Mouse (Mus musculus) hindlimb bud, embryonic 11.5 days (tissue): ENCODE results near the gene Dynlt1f.
"Not testable (repeated sequence)": the region's sequence is repeated elsewhere in the genome, so short reads cannot be mapped to it uniquely, and the experiment has no call there.

ENCODE experiments used
- DNase-seq: peaks from one replicate; pipeline ENCODE4 v3.0.0-alpha.2; 2012; ENCODE audit warnings: low read depth, low spot score; ENCODE audit errors: extremely low spot score

The Dynlt1f gene

DNA sequence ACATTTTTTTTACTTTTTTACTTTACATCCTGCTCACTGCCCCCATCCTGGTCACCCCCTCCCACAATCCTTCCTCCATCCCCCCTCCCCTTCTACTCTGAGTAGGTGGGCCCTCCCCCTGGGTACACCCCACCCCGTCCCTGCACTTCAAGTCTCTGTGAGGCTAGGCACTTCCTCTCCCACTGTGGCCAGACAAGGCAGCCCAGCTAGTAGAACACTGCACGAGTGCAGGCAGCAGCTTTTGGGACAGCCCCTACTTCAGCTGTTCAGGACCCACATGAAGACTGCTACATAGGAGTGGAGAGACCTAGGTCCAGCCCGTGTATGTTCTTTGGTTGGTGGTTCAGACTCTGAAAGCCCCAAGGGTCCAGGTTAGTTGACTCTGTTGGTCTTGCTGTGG lies 7.1 kb upstream of the Dynlt1f start:
- not testable (repeated sequence) for DNase-seq

DNA sequence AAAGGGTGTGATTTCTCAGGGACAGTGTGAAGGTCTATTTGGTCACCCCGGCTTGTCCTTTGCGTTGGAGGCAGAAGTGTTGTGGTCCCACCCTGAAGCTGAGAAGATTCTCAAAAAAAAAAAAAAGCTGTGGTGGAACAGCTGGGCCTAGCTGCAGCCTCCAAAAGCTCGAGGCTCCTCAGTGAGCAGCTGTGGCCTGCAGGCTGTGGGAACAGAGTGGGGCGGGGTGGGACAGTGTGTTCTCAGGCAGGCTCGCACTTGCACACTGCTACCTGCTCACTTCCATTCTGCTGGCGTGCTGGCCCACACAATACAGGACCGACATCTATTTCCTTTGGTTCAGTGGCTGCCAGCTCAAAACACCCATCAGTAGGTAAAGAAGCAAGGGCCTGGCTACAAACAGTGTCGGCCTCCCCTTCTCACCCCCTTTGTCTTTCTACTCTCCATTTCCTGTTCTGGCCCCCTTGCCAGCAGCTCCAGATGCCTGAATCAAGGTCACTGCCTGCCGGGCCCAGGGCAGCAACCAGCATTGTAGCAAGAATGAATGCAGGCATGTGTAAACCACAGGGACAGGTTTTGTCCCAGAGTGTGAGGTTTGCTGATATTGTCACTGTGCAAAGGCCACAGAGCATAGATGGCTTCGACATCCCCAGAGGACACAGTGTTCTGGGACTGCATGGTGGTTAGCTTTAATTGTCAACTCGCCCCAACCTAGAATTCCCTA lies 5.6 kb upstream of the Dynlt1f start:
- not testable (repeated sequence) for DNase-seq

DNA sequence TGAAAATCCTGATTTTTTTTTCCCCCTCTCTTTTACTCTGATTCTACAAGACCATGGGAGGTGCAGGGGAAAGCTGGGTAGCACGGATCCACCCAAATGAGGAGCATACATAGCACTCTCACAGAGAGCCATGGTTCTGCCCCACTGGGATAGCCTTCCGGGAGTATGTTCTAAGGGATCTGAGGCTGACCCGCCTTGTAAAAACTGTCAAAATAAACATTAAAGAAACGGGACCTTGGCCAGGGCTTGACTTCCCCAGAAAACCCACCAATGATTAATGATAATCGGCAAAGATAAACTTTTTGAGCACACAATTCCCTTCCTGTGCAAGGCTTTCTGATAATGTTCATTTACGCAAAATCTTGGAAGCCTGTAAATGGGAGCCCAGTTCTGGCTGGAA lies 4.9 kb upstream of the Dynlt1f start:
- DNase-seq = not testable (repeated sequence)

DNA sequence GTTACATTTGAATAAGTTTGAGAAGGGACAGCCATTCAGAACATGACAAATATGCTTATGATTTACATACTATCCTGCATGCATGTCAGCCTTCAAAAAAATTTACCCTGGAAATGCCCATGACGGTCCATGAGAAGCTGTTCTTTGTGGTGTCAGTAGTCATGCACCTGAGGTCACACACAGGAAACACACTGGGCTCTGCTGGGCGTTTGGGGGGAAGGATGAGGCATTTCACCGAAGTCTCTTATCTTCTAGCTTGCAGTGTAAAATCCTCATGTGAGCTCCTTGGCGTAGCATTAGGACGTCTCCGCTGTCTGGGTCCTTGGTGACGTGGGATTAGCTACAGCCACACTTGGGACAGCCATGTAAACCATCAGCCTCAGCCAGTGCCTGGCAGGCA lies 3.1 kb upstream of the Dynlt1f start, which contains the start of gene Sytl3:
Sytl3 (plus strand) TSS at position 293 of the 400 bp plus-strand sequence.
- not testable (repeated sequence) for DNase-seq

DNA sequence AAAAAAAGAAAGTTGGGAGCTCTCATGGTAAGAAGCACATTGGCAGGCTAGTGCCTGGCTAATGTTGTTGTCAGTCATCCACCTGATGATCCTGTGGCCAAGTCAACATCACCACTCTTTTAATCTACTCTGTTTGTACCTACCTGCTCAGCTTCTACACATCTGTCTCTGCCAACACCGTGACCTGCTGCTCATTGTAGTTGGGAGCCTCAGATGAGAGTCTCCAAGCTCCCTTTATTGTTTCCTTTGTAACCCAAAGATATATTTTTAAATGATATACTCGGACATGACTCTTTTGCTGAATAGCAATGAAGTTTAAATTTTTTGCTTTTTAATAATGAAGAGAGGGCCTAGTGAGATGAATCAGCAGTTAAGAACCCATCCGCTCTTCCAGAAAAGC lies 771 bp upstream of the Dynlt1f start:
- DNase-seq = not testable (repeated sequence)

DNA sequence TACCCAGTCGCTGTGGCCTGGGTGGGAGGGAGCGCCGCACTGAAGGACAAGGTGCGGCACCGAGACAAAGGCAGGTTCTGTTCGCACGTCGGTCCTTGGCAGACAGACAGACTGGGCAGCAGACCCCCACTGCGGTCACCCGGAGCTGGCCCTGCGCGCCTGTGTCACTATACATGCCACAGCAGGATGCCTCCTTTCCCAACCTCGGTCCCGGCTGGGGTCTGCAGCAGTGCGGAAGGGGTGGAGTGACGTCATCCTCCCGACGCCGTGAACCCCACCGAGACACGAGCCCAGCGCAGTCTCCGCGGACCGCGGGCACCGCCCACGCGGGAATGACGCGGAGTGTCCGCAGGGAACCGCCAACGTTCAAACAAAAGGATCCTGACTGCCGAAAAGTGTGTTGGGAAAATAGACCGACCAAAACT lies 601 bp downstream of the Dynlt1f start:
- DNase-seq = peak; percentile 47

DNA sequence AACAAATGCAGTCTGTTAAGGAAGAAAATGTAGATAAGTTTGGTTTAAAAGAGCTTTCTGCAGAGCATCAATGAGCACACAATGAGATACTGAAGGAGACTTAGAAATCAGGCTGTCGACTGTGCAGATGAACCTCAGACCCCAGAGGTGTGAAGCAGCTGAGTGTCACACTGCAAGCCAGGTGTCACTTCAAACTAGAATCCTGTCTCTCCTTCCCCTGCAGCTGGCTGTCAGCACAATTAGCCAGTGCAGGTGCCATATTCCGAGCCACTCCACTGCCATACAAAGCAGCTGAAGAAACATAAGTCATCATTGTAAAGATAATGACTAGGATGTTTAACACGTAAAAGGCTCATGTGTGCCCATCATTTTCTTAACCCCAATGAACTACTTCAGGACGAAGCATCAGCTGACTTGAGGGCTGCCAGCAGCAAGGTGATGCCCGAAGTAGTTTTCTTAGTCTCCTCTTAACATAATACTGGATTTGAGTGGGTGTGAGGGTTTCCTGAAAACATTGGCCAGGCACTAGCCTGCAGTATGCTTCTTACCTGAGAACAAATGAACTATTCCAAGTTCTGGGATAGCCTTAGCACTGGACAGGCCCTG lies 2.3 kb downstream of the Dynlt1f start:
- not testable (repeated sequence) for DNase-seq

DNA sequence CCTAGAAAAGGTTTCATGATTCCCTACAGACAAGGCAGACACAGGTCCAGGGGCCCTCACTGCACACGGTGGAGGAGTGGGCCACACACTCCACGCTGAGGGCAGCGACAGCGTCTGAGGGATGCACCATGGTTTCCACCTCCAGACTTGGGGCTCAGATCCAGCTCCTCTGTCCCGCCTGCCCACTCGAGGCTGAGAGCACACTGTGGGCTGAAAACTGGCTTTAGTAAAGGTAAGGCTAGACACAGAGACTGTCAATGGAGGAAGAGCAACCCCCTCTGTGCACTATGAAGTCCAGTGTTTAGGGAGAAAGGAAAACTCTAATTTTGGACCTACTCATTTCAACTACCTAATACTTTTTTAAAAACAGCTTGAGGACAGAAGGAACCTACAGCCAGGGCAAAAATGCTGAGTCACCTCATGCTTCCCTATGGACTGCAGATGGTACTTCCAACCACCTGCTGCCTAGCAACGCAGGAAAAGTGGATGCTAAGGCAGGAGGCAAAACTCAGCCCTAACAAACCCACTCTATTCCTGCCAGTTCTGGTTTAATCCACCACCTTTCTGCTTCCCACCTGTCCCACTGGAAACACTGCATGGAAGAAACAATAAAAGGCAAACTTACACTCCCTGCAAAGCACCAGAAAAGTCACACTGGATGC lies 4.7 kb downstream of the Dynlt1f start:
- not testable (repeated sequence) for DNase-seq

DNA sequence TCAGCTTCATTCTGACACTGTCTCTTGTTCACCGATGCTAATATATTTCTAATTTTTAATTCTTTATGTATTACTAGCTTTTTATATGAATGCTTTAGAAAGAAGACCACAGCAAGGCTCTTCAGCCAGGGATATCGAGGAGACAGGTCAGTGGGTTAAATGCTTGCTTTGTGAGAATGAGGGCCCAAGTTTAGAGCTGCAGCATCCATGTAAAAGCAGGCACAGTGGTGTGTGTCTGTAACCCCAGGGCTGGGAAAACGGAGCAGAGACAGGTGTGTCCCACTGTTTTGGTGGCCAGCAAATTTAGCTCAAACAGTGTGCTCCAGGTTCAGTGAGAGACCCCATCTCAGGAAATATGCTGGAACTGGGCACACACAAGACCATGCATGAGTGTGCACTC lies 8.2 kb downstream of the Dynlt1f start:
- not testable (repeated sequence) for DNase-seq

DNA sequence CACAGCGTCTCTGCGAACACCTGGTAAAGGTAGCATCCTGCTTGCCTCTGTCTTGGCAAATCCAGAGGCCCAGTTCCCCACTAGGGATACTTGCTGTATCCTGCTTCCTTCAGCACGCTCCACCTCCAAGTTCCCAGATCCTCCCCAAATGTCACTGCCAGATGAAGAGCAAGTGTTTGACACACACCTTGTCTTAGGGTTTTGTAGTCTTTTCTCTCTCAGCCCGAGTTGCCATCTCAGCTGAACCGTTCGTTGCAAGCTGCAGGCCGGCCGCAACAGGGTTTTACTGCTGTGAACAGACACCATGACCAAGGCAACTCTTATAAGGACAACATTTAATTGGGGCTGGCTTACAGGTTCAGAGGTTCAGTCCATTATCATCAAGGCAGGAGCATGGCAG lies 8.9 kb downstream of the Dynlt1f start:
- not testable (repeated sequence) for DNase-seq

DNA sequence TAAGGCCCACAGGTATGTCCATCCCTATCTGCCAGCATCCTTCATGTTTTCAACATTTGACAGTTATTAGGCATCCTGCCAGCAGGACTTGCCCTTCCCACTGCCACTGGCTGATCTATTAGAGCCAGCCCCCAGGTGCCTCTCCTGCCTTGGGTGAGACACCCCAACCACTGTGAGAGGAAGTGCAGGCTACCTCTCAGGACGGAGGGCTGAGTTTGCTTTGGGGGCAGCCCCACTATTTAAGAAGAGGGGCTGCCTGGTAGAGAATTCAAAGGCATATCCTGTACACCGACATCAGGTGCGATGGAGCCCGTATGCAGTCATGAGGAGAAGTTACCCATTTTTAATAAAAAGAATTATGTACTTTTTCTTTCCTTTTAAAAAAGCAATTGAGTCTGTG lies 10.0 kb downstream of the Dynlt1f start:
- DNase-seq = not testable (repeated sequence)

DNA sequence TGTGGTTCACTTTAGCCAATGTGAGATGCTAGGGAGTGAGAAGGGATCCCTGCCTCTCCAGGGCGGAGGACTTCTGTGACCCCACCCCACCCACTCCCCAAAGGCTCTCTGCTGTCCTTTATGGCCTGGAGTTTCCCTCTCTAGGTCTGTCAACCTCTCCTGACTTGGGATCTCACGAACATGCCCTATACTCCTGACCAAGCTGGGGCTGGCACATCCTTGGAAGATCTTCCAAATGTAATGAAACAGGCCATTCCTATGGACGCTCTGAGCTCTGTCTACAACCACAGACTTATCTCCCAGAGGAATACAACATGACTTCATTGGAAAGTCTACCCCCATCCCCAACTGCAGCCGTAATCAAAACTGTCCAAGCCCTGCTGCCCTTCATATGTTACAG lies 11.0 kb downstream of the Dynlt1f start:
- DNase-seq = not testable (repeated sequence)

DNA sequence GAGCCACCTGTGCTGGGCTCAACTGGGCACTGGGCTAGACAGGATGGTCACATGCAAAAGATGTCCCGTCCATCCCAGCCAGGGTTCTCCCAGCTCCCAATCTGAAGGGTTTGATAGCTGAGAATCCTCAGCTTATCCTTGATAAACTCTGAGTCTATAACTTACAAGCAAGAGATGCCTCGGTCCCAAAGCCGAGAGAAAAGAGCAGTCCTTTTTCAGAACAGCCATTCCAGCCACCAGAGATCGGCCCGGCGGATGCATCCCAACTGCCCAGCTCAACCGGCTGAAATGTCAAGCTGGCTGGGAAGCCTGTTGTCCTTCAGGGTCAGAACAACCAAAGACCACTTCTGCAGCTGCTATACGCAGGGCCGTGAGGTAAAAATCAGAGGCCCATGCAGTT lies 11.5 kb downstream of the Dynlt1f start:
- not testable (repeated sequence) for DNase-seq

DNA sequence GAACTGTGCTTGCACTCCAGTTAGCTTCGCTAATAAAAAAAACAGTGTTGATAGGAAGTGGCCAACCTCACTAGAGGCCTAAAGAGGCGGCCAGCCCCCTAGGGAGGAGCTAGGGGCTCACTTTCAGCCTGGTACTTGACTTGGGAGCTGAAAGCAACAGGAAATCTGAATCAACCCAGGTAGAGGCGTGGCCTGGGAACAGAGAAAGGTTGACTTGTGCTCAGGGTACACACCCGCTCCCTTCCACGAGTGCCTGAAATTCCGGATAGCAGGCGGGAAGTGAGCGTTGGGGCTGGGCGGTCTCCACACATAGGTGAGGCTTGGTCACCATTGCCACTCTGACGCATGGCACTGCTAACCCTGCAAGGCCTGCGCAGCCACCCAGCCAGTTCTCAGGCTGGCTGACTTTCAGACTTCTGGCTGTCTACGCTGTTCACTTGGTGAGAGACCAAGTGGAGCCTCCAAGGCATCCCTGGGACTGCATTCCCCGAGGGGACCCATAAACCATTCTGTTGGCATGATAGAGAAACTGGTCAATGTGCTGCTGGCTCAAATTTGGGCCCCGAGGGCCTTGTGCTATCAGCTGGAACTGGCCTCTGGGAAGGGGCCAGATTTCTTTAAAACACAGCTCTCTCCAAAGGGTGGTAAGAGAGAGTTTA lies 14.8 kb downstream of the Dynlt1f start:
- not testable (repeated sequence) for DNase-seq

DNA sequence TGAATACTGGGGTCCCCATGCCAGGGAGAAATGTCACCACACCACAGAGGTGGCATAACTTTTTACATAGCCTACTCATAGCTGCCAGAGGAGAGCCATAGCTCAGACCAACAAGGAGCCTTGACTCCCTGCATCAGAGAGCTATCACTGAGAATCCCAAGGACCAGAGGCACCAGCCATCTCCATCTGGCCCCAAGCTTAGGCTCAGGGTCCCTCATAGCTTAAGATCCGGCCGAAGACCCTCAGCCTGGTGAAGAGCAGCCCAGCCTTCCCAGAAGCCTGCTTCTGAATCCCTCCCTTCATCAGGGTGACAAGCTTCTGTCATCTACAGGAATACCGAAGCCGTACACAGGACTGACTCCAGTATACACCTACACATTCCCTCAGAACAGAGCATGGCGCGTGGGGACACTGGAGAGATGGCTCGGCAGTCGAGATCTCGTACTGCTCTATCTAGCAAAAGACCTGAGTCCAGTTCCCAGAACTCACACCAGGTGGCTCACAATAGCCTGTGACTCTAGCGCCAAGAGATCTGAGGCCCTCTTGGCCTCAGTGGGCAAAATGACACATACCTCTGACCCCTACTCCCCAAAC lies 15.6 kb downstream of the Dynlt1f start:
- not testable (repeated sequence) for DNase-seq

DNA sequence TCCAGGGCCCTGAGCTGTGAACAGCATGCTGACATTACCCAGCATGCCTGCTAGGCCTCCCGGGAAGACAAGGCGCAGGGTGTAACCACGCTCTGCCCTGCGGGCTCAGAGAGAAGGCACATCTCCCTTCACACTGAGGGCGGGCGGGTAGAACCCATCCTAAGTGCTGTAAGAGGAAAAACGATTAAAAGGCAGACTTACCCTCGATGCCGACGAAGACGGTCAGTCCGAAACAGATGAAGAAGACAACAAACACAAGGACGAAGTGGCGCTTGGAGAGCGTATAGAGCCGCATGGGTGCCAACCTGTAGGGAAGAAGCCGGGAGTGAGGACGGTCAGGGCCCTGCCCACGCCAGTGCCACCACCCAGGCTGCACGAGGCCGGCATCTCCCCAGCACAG lies 16.2 kb downstream of the Dynlt1f start:
- DNase-seq = not testable (repeated sequence)

DNA sequence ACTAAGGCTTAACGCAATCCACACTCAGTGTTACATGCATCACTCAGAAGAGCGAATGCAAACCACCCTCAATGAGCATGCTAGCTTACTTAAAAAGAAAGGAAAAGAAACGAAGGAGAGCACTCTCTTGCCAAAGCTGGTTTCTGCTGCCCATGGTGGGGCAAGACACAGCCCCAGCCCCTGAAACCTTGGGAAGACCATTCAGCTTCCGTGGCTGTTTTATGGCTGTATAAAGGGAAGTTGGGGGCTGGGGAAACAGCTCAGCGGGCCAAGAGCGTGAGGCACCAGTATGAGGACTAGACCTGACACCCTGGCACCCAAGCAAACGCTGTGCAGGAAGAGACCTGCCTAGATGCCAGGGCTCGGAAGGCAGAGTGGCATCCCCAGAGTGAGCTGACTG lies 17.3 kb downstream of the Dynlt1f start:
- not testable (repeated sequence) for DNase-seq

DNA sequence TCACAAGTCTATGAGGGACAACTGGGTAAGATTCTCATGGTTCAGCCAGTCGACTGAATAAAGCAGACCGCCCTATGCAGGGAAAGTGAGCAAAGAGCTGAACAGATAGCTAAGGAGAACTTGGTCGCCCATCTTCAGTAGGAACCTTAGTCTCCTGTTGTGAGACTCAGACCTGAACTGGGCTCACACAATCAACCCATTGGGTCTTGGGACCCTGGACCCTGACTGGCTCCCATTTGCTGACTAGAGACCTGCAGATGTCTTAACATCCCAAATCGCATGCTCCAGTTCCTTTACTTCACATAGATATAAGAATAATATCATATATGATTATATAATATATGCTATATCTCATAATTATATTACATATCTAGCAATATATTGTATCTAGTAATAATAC lies 18.3 kb downstream of the Dynlt1f start:
- not testable (repeated sequence) for DNase-seq

DNA sequence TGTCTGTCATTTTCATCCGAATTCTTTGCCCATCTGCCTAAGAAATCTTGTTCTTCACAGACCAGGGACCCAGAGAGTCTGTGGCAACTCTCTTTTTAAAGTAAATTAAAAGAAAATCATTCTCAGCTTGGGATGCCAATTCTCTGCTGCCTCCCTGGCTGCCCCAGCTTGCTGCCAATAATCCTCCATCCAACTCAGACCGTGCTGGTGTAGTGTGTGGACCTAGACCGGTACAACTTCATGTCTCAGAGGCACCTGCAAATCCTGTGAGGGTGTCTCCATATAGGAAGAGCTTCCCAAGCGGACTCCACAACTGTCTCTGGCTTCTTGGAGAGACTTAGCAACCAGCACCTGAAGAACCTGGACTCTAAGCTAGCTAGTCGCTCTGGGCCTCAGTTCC lies 18.8 kb downstream of the Dynlt1f start:
- DNase-seq = no peak

DNA sequence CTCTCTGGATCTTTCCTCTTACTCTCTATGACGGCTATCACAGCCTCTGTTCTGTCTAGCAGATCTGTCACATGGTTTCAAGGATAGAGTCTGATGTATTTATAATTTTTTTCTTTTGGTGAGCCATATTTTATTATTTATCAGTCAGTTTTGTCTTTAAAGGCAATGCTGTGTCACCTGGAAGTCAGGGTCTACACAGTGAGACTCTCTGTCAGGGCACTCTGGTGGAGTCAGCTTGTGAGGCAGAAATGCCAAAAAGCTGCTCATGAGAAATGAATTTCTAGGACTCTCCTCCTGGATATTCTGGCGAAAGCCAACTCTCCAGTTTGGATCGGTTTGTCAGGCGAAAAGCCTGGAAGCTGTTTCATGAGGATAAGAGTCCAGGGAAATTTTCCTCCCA lies 19.9 kb downstream of the Dynlt1f start:
- DNase-seq = not testable (repeated sequence)

DNA sequence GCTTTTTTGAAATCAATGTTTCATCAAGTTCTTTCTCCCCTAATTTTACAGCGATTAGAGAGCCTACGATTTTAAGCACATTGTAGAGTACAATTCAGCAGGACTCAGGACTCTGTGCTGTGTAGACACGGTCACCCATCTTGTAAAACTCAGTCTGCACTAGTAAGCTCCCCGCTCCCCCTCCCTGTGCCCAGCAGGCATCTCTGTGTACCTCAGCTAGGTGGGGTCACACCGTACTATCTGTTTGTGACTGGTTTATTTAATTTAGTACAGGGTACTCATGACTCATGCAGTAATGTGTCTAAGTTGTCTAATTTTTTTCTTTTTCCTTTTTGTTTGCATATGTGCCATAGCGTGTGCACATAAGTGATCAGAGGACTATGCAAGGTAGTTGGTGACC lies 22.9 kb downstream of the Dynlt1f start:
- DNase-seq = not testable (repeated sequence)
